Mouse (Mus musculus): ENCODE data around the gene Inpp1. TPM values are rescaled to one million over a fixed set of nuclear protein-coding genes. Genes with fewer than 3 reads are reported as not detected.
A peak's percentile ranks its signal among the peaks of the same experiment; 100 is the strongest.
"Not testable (repeated sequence)": the region's sequence is repeated elsewhere in the genome, so short reads cannot be mapped to it uniquely, and the experiment has no call there.

Gene Inpp1
- 9.3 and 10.4 TPM in 2 replicates for polyA plus RNA-seq (2015; fragmentation: Nextera tagmentation; extraction: Ambion mirVana)

DNA sequence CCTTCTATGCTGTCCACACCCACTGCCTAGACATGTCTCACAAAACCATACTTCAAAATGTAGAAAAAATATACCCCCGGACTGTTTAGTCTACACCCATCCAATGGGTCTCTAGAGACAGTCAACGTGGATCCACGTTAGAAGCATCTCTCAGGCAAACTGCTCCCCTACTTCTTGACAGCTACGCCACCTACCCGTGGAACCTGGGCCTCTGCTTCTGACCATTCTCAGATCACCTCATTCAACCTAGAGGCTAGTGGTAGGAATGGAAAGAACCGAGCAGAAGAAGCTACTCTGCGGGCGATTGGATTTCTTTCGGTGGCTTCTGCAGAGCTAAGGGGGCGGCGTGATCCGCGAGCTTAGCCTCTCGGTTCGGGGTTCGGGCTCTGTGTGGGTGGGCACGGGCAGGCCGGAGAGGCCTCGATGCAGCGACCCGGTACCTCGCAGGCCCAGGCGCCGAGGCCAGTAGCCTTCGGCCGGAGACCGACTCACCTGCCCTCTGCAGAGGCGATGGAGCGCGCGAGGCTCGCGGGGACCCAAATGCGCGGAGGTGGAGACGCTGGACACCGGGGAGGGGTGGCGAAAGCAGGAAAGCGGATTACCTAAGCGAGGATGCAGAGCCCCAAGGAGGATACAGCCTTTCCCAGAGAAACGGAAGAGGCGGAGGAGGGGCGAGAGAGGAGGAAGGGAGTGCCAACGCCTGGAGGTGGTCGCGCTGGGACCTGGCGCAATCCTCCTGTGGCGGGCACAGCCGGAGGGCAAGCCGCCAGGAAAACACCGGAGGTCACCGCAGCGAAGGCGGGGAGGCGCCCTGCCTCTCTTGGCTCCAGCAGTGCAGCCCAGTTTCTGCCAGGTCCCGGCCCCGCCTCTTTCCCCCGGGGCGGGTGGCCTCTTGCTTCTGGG lies at the start of gene Inpp1:
Inpp1 (minus strand) TSS at position 779 of the 903 bp plus-strand sequence.
- Histone ChIP-seq H3K4me1 (ENCODE audit: insufficient read depth, low read depth, low read length) (no peaks in the 10 kb centered on the region), H3K27ac (ENCODE audit: low read length) (peak within 1 kb of the TSS; percentile 63), H3K27me3 (replicated peaks; ENCODE audit: insufficient read depth, low read length) (no peaks in the 10 kb centered on the region), H3K4me3 (ENCODE audit: low read depth, low read length) (peak within 1 kb of the TSS; percentile 64), H3K4me2 (replicated peaks; ENCODE audit: low read depth, low read length) (peak within 1 kb of the TSS; percentile 95), H3K9me3 (ENCODE audit: low read length) (no peaks in the 10 kb centered on the region), H3K36me3 (ENCODE audit: insufficient read depth, low read length) (no peaks in the 10 kb centered on the region), H3K9ac (replicated peaks; ENCODE audit: low read depth) (peak within 1 kb of the TSS; percentile 68)
- peak; percentile 85 for DNase-seq (ENCODE audit: low spot score)
- WGBS = under 1% methylated on average over 59 of the region's 59 CpGs
- TF ChIP-seq CTCF (IDR thresholded peaks at IDR 0.05) (peak; percentile 72), EP300 (IDR thresholded peaks at IDR 0.05) (no peak)
- peak; percentile 94 for ATAC-seq

DNA sequence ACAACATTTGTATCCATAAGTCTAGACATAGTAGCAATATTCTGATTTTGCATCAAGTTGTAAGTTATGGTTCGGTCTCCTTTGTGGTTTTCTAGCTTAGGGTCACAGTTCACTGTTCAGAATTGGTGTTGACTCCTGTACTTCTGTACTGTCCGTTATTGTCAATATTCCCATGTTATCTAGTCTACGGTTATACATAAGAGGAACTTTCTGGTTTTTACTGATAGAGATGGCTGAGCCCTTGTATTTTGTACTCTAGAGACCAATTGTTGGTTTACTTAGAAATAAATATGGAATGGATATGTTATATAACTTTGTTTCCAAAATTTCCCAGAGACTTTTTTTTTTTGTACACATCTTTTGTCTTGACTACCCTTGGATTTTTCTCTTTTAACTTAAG lies 48.5 kb upstream of the Inpp1 start:
- Histone ChIP-seq H3K36me3 (ENCODE audit: insufficient read depth, low read length) (no peaks in the 10 kb centered on the region; the same call in 1 of the 2 replicates), H3K4me2 (replicated peaks; ENCODE audit: low read depth, low read length) (no peak overlapping the region), H3K9ac (replicated peaks; ENCODE audit: low read depth) (no peak overlapping the region), H3K27me3 (replicated peaks; ENCODE audit: insufficient read depth, low read length) (no peaks in the 10 kb centered on the region), H3K4me1 (ENCODE audit: insufficient read depth, low read depth, low read length) (no peaks in the 10 kb centered on the region), H3K27ac (ENCODE audit: low read length) (no peak overlapping the region), H3K9me3 (ENCODE audit: low read length) (no peaks in the 10 kb centered on the region), H3K4me3 (ENCODE audit: low read depth, low read length) (no peak overlapping the region)
- WGBS = 93% methylated on average over 3 of the region's 3 CpGs
- DNase-seq (ENCODE audit: low spot score) = no peak
- TF ChIP-seq EP300 (IDR thresholded peaks at IDR 0.05) (no peak), CTCF (IDR thresholded peaks at IDR 0.05) (no peak)
- no peak for ATAC-seq

DNA sequence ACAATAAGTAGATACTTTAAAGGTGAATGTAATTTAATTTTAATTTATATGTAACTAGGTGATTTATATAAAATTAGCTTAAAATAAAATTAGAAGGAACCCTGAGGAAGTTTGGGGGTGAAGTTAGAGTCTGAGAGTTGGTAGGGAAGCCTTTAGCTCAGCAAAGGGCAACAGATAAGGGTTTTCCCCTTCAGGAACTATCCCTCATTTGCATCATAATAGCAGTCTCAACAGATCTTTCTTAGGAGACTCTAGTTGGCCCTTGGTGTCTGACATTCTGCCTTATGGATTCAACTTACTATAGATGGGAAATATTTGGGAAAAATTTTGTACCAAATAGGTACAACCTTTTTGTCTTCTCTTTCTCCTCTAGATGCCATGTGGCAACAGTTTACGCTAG lies 46.7 kb upstream of the Inpp1 start:
- Histone ChIP-seq H3K9me3 (ENCODE audit: low read length) (no peaks in the 10 kb centered on the region), H3K4me3 (ENCODE audit: low read depth, low read length) (no peak overlapping the region), H3K36me3 (ENCODE audit: insufficient read depth, low read length) (no peaks in the 10 kb centered on the region; the same call in 1 of the 2 replicates), H3K4me1 (ENCODE audit: insufficient read depth, low read depth, low read length) (no peaks in the 10 kb centered on the region), H3K9ac (replicated peaks; ENCODE audit: low read depth) (no peak overlapping the region), H3K4me2 (replicated peaks; ENCODE audit: low read depth, low read length) (no peak overlapping the region), H3K27me3 (replicated peaks; ENCODE audit: insufficient read depth, low read length) (no peaks in the 10 kb centered on the region), H3K27ac (ENCODE audit: low read length) (no peak overlapping the region)
- 100% methylated on average over 1 of the region's 1 CpGs for WGBS
- no peak for TF ChIP-seq CTCF (IDR thresholded peaks at IDR 0.05)
- no peak for TF ChIP-seq EP300 (IDR thresholded peaks at IDR 0.05)
- ATAC-seq (no peak), DNase-seq (ENCODE audit: low spot score) (no peak)

DNA sequence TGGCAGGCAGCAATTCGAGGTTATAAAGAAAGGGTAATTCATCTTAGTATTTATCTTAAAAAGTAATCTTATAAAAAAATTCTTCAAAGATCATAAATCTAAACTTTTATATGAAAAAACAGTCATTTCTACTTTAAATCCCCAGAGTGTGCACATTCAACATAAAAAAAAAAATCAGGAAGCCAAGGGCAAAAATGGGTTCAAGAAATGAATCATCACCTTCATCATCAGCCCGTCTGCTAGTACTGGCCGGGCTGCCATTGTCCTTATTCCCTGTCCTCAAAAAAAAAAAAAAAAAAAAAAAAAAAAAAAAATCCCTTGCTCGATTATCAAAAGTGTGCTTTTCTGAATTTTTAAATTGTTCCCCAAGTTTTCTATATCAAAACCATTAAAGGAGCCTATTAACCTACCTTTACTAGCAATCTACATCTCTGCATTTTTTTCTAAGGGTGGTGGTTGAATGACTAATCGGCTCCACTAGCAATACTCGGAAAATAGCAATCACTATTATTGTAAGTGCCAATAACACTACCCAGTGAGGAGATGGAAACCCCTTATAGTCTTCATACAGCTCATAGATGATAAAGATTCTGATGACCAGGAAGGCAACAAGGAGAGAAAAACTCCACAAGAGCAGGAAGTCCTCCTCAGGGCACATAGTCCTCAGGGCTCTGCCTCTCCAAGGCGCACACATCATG lies 38.6 kb upstream of the Inpp1 start:
- ATAC-seq (no peak), DNase-seq (ENCODE audit: low spot score) (no peak)
- no peak overlapping the region for H3K9ac ChIP-seq (replicated peaks; ENCODE audit: low read depth)
- no peak overlapping the region for H3K4me3 ChIP-seq (ENCODE audit: low read depth, low read length)
- H3K9me3 ChIP-seq (ENCODE audit: low read length) = no peaks in the 10 kb centered on the region
- H3K27me3 ChIP-seq (replicated peaks; ENCODE audit: insufficient read depth, low read length) = no peaks in the 10 kb centered on the region
- no peak overlapping the region for H3K4me2 ChIP-seq (replicated peaks; ENCODE audit: low read depth, low read length)
- WGBS = 80% methylated on average over 7 of the region's 7 CpGs
- no peaks in the 10 kb centered on the region for H3K36me3 ChIP-seq (ENCODE audit: insufficient read depth, low read length)
- H3K4me1 ChIP-seq (ENCODE audit: insufficient read depth, low read depth, low read length) = no peaks in the 10 kb centered on the region
- TF ChIP-seq CTCF (IDR thresholded peaks at IDR 0.05) (no peak), EP300 (IDR thresholded peaks at IDR 0.05) (no peak)
- H3K27ac ChIP-seq (ENCODE audit: low read length) = no peak overlapping the region

DNA sequence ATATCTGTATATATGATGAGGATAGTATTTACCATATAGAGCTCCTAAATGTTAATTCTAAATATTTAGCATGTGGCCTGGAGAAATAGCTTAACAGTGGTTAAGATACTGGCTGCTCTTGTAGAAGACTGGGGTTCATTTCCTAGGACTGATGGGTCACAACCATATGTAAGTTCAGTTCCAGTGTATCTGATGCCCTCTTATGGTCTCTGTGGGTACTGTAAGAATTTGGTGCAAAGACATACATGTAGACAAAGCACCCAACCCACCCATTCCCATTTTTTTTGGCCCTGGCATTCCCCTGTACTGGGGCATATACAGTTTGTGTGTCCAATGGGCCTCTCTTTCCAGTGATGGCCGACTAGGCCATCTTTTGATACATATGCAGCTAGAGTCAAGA lies 36.5 kb upstream of the Inpp1 start:
- H3K9ac ChIP-seq (replicated peaks; ENCODE audit: low read depth); H3K9me3 ChIP-seq (ENCODE audit: low read length); H3K4me2 ChIP-seq (replicated peaks; ENCODE audit: low read depth, low read length); H3K27me3 ChIP-seq (replicated peaks; ENCODE audit: insufficient read depth, low read length); H3K27ac ChIP-seq (ENCODE audit: low read length); H3K36me3 ChIP-seq (ENCODE audit: insufficient read depth, low read length); H3K4me3 ChIP-seq (ENCODE audit: low read depth, low read length); H3K4me1 ChIP-seq (ENCODE audit: insufficient read depth, low read depth, low read length); ATAC-seq: not testable (repeated sequence)
- peak; percentile 59 for DNase-seq (ENCODE audit: low spot score)
- TF ChIP-seq CTCF (IDR thresholded peaks at IDR 0.05) = peak; percentile 75
- no CpG with 5 or more reads among the region's 1 CpGs for WGBS

DNA sequence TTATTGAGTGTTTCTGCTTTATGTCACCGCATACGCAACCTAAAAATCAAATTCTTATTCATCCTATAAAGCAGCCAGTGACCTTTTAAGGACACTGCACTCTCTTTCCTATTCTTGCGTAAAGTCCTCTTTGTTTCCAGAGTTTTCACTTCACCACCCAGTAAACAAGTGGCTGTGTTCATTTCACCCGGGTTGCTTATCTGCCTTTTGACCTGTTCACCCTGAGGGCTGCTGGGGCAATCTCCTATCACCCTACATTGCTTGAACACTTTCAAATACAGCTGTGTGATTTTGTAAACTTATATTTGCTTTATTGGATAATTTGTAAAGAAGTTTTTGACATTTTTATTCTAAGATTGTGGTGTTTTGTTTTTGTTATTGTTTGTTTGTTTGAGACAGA lies 31.9 kb upstream of the Inpp1 start:
- WGBS = 70% methylated on average over 4 of the region's 4 CpGs
- no peak overlapping the region for H3K4me2 ChIP-seq (replicated peaks; ENCODE audit: low read depth, low read length)

More for the DNA sequence above, 31.9 kb upstream of the Inpp1 start:
- Histone ChIP-seq H3K27ac (ENCODE audit: low read length) (no peak overlapping the region), H3K4me1 (ENCODE audit: insufficient read depth, low read depth, low read length) (peaks cover 8% of the 10 kb centered on the region; the same call in 1 of the 2 replicates), H3K9me3 (ENCODE audit: low read length) (no peaks in the 10 kb centered on the region), H3K9ac (replicated peaks; ENCODE audit: low read depth) (no peak overlapping the region), H3K36me3 (ENCODE audit: insufficient read depth, low read length) (no peaks in the 10 kb centered on the region), H3K4me3 (ENCODE audit: low read depth, low read length) (no peak overlapping the region), H3K27me3 (replicated peaks; ENCODE audit: insufficient read depth, low read length) (no peaks in the 10 kb centered on the region)
- TF ChIP-seq CTCF (IDR thresholded peaks at IDR 0.05) (no peak), EP300 (IDR thresholded peaks at IDR 0.05) (no peak)
- ATAC-seq (no peak), DNase-seq (ENCODE audit: low spot score) (no peak)

Measured in lung, postnatal 0 days (tissue).